Mouse (Mus musculus) left cerebral cortex, postnatal 10 days (tissue): ENCODE data around the gene Tmem151b. TPM values are rescaled to one million over a fixed set of nuclear protein-coding genes. Genes with fewer than 3 reads are reported as not detected.

ENCODE experiments used
- DNase-seq, 2 experiments: peaks; one replicate each; pipeline ENCODE4 v3.0.0; 2021 to 2022; ENCODE audit warnings: low spot score in 2 of 2, mixed read lengths in 1 of 2; ENCODE audit errors: extremely low spot score in 1 of 2
- intact Hi-C: fragments of 180-260 bp; cut with DNase I; formaldehyde crosslinking; loops from one replicate; pipeline ENCODE4 v1.15.1; 2025
- total RNA-seq, 2 experiments: library from RNA; stranded (reverse); gene quantifications; 2 replicates each; pipeline ENCODE4 v1.2.3; 2021

The Tmem151b gene
- total RNA-seq, 2 experiments from 2014 or later, result 99.5 to 104 TPM

DNA sequence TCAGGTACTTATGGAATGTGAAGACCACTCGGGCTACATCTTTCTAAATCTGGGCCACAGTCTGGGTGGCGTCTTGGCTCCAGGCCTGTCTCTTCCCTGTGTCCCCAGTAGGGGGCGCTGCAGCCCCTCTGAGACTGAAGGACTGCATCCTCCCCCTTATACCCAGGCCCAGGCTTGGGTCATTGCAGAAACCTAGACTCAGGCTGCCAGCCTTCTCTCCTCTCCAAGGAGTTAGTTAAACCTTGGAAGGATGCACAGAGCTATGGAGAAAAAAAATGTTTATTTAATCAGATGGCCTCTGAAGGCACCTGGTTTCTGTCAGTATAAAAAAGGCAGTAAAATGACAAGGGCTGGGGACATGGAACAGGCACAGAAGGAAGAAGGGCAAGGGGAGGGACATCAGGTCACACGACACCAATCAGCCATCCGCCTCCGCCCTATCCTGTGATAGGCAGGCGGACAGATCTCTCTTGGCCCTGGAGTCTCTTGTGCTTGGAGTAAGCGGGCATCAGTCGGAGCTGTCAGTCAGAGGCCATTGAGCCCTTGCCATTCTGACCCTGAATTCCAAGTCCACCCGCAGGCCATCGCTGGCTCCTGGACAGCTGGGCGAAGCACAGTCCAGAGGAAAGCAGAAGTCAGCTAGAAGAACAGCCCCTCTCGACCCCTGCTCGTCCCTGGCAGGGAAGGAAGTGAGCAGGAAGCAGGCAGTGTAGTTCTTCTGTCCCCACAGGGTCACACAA, 35.6 kb upstream of the Tmem151b start:
- DNase-seq, result peak; percentile 68 to 89
- intact Hi-C loops, result loop anchor here (5.0 kb wide), 2 partner anchors 42 to 57 kb away; no protein-coding TSS in a partner anchor

DNA sequence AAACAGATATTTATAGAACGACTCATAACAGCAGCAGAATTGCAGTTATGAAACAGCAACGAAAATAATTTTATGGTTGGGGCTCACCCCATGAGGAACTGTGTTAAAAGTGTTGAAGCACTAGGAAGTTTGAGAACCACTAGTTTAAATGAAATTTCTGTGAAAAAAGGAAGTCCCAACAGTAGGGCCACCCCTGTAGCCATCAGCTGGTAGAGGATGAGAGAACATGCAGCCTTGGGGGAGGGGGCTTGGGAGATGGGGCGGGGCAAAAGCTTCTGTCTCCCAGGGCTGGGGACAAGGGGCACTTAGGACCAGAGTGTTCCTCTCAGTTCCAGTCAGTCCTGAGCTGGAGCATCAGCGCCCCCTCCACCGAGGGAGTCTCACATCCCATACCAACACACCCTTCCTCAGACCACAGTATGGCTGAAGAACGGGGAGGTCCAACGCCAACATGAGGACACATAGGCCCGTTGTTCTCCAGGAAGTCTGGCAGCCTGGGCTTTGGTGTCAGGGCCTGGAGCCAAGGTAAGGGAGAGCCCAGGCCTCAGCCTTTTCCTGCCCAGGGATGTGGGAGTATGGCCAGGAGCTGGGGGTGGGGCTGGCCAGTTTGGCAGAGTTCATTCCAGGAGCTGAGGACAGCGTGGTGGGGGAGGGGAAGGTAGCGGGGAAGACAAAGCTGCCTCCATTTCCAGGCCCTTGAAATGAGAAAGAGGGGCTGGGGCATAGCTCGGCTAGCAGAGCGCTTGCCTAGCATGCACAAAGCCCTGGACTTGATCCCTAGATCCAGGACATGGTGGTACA, 34.8 kb upstream of the Tmem151b start:
- intact Hi-C loops, result loop anchor here (5.0 kb wide), 2 partner anchors 43 to 58 kb away; no protein-coding TSS in a partner anchor
- peak; percentile 79 to 92 for DNase-seq

DNA sequence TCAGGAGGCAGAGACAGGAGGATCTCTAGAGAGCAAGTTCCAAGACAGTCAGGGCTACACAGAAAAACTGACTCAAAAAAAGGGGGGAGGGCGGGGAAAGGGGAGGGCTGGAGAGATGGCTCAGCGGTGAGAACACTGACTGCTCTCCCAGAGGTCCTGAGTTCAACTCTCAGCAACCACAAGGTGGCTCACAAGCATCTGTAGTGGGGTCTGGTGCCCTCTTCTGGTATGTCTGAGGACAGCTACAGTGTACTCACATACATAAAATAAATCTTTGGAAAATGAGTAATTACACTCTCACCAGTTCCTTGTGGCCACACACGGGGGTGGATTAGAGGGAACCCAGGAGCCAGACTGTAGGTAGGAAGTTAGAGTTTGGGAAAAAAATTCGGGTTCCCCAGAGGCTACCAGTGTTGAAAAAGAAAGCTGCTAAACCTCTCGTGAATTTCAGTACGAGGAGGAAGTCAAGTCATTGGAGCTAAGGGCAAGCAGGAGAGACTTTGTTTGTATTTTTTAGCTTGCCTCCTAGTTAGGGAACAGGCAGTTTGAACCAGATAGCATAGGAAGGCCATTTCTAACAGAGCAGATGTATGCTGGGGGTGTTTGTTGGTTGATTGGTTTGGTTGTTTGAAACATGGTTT, 33.4 kb upstream of the Tmem151b start:
- intact Hi-C loops, result loop anchor here (5.0 kb wide), 2 partner anchors 44 to 59 kb away; no protein-coding TSS in a partner anchor
- DNase-seq, result no peak

DNA sequence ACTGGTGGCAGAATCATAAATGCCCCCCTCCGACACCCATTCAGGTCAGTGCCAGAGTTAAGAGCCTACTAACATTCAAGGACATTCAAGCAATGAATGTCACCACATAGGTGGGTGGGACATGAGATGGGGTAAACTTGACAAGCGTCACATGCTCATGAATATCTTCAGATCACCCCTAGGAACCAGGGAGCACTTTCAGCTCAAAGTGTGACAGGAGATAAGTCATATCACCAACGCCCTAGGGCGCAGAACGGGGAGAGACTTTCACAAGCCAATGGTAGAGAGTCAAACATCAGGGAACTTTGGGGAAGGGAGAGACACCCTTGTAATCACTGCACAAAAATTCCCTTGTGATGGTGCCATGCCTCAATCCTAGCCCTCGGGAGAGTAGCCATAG, 32.7 kb upstream of the Tmem151b start:
- intact Hi-C loops, result loop anchor here (5.0 kb wide), 2 partner anchors 45 to 60 kb away; no protein-coding TSS in a partner anchor
- no peak for DNase-seq

DNA sequence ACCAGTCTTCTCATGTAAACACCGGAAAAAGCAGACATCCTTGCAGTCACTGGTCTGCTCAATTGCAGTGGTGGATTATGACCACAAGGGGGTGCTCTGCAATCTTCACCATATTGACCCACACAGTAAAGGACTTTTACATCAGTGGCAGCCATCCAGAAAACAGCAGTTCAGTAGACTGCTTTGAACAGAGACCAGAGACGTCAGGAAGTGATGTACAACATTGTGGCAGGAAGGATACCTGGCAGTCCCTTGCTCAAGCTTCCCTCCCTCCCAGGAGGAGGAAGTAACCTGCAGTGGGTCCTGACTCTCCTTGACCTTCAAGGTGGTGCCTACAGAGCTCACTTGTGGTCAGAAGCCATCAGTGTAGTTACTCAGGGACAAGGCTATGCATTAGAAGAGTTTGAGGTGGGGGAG, 32.1 kb upstream of the Tmem151b start:
- intact Hi-C loops, result loop anchor here (5.0 kb wide), 2 partner anchors 46 to 61 kb away; no protein-coding TSS in a partner anchor

DNA sequence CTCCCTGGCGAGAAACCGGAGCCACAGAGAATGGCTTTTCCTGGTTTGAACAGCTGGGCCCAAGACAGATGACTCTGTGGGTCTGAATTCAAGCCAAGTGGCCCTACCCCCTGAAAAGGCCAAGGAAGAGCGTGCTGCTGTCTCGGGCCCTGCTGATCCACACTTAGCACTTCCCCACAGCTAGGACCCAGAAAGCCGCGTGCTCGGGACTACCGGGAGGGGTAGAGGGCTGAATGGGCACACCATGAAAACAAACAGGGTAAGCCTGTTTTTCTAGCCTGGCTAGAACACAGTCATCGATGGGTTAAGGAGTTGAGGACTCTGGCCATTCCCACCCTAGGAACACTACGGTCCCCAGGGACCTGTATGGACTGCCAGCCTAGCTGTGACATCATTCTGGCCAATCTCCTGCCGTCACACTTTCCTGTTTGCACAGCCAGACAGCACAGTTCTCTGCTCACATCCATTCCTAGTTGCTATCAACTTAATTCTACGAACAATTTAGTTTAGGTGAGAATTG, 31.5 kb upstream of the Tmem151b start:
- DNase-seq, result peak in 1 of 2 experiments; percentile 66
- intact Hi-C loops, result loop anchor here (5.0 kb wide), 2 partner anchors 46 to 61 kb away; no protein-coding TSS in a partner anchor

More for the DNA sequence above, 32.1 kb upstream of the Tmem151b start:
- DNase-seq, result peak; percentile 63 to 78

DNA sequence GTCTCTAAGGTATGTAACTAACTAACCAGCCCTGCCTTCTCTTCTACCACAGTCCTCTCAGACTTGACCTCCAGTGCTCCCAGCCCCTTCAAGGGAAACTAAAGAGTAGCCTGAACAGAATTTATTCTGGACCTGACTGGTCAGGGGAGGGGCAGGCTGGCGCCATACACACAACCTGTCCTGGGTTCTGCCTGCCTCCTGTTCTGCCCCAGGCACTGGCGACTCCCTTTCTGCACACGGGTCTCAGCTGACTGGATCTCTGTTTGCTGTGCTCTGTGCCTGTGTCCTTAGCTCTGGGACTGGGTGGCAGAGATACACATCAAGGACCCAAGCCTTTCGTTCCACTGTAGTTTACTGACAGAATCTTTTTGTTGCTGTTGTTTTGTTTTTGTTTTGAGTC, 30.1 kb upstream of the Tmem151b start:
- intact Hi-C loops, result no loop called here
- no peak for DNase-seq

DNA sequence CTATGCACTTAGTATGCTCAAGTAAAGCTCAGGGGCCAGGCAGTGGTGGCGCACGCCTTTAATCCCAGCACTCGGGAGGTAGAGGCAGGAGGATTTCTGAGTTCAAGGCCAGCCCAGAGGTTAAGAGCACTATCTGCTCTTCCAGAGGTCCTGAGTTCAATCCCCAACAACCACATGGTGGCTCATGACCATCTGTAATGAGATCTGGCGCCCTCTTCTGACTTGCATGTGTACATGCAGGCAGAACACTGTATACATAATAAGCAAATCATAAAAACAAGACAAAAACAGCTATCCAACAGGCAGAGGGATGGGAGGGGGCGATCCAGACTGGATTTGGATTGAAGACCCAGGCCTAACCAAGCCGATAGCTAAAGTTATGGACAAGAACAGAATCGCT, 29.4 kb upstream of the Tmem151b start:
- DNase-seq, result no peak
- intact Hi-C loops, result no loop called here

DNA sequence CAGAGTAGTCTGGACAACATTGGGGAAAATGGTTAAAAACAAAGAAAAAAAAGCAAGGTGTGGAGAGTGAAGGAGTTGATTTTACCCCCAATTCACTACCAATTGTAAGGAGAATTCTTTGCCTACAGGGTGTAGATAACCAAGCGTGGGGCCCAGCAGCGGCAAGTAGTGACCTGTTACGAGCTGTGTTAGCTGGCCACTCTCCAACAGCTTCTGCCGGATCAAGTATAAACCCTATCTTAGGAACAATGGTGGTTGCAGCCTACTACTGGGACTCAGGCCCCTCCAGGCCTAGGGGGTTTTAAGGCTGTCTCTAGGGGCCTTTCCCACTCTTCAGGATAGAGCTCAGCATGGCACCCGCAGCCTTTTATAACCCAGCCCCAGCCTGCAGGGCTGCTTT, 28.8 kb upstream of the Tmem151b start:
- no peak for DNase-seq
- intact Hi-C loops, result no loop called here

DNA sequence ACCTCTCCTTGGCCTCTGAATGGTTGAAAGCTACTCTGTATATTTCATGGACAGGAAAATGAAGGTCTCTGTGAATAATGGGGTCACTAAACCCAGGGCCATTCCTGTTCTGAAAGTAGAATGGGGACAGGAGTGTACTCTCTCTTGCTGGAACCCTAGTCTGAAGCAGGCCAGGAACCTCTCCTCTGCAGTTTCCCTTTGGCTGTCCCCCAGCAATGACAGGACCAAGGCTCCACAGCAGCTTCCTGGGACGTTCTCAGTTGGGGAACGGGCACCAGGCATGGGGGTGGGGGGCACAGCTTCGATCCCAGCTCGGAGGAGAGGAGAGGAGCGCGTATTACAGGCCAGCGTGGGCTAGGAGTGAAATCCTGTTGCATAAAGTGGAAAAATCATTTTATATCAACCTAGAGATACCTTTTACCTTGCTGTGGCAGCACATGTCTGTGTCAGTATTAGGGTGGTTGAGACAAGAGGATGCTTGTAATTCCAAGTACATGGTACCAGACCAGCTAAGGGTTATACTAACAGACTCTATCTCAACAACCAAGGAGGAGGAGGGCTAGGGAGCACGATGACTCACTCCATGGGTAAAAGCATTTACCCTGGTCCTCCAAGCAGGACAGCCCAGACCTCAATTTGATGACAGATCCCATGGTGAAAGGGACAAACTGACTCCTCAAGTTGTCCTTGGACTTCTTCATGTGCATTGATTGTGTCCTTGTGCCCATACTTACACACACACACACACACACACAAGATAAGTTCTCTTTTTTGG, 25.8 kb upstream of the Tmem151b start:
- intact Hi-C loops, result no loop called here
- no peak for DNase-seq

DNA sequence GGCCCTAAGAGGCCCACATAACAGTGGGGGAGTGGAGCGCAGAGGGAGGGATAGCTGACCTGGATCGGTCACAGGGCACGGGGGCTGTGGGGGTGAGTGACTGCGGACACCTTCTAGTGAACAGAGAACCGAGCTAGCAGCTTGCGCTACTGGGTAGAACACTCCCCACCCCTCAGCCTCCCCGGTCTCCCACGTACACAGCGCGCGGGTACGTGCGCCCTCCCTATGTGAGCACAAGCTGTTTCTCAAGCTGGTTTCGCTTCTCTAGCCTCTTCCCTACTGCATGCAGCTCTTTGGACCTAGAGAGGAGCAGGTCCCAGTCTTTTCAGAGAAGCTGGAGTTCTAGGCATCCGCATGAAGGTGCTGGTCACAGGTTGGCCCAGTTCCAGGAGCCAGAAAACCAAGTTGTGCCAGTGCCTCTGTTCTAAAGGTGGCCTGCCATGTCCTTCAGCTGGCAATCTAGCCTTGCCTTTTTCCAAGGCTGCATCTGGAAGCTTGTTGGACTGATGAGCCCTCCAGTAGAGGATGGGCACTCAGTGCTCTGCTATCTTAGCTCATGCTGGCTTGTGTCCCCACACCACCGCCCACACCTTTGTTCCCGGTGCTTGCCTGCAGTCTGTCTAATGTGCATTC, 24.8 kb upstream of the Tmem151b start:
- intact Hi-C loops, result no loop called here
- peak; percentile 75 to 83 for DNase-seq

DNA sequence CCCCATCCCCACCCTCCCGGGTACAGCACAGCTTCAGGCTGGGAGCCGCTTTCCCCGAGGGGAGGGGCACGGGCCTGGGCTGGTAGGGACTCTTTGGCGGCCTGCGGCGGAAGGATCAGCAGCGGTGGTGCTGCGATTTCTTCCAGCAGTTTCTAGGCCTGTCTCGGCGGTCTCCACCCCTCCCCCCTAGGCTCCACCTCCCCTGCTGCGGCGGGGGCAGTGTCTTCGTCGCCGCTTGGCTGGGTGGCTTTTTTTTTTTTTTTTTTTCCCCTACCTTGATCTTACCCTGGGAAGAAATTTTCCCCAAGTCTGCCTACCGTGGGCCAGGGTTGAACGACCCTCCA, 24.3 kb upstream of the Tmem151b start:
- peak; percentile 98 for DNase-seq
- intact Hi-C loops, result no loop called here

DNA sequence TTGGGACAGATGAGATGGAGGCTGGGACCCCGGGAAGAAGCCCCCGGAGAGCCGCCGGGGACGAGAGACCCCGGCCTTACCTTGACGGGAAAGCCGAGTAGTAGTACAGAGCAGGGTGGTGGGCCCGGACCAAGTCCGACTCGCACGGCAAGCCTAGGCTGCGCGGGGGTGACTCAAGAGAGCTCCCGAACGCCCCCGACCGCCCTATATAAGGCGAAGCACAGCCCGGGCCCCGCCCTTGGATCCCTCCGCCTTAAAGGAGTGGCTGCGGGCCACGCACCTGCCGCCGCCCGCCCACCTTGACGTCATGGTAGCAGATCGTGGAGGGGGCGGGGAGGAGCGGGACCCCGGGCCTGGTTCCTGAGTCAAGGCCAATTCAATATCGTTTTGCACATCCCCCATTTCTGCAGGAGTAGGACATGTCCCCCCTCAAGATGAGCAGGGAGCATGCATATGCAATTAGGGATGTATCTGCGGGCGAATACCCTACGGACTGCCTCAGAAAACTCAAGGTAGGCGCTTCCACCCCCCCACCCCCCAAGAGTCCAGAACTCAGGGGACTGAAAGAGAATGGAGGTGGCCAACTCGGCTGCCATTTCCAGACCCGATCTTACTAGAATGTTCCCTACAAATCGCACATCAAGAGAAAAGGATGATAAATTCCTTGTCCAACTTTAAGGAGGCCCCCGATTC, 23.8 kb upstream of the Tmem151b start, which contains the start of gene Hsp90ab1:
Gene Hsp90ab1 (minus strand): TSS at position 185 of the 693 bp plus-strand sequence.
- intact Hi-C loops, result no loop called here
- peak; percentile 98 to 100 for DNase-seq

DNA sequence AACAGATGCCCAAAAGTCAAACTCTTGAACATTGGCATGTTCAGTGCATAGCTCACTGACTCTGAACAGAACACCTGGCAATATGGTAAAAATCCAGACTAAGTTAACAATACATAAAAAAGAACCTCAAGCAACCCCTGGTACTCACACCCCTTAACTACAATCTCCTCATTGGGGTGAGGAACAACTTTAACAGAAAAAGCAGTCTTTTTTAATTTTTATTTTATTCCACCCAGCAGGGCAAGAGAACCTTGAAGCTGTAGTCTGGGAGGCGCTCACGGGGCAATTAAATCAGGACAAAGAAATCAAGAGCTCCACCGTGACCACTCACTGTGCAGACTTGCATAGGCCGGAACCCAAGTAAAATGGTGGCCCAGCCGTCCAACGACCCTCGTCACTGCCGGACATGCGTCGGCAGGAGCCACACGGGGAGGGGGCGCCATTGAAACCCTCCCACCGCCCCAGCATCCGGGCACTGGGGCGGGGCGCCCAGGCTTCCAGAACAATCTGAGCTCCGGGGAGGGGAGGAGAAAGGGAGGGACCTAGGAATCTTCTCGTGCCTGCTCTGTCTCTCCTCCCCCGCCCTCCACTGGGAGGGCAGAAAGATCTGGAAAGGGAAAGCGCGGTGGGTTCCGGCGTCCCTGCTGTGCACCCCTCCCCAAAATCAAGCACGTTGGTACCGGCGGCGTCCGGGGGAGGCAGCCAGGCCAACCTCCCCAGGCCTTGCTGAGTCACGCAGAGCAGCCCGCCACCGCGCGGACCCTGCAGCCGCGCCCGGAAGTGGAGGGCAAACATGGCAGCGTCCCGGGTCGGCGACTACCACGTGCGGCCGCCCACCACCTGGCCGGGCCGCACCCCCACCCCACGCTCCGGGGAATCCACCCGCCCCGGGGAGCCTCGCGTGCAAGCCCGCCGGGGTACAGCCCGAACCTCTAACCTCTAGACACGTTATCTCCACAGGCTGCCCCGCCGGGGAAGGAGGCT, 22.9 kb upstream of the Tmem151b start:
- intact Hi-C loops, result loop anchor here (1.0 kb wide), 1 partner anchor 8 kb away; no protein-coding TSS in a partner anchor

DNA sequence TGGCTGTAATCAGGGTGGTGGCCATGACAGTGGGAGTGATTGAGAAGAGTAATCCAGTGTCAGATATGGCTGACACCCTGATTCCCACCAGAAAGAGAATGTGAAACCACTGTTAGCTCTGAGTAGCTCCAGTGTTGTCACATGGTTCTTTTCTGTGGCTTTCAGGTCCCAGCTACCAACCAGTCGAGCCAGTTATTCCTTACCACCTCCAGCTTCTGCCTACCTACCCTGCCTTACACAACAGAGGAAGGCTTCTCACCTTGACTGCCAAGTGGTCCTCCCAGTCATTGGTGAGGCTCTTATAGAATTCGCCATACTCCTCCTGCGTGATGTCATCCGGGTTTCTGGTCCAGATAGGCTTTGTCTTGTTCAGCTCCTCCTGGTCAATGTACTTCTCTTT, 20.5 kb upstream of the Tmem151b start:
- intact Hi-C loops, result no loop called here
- no peak for DNase-seq

More for the DNA sequence above, 22.9 kb upstream of the Tmem151b start:
- peak; percentile 73 to 94 for DNase-seq

DNA sequence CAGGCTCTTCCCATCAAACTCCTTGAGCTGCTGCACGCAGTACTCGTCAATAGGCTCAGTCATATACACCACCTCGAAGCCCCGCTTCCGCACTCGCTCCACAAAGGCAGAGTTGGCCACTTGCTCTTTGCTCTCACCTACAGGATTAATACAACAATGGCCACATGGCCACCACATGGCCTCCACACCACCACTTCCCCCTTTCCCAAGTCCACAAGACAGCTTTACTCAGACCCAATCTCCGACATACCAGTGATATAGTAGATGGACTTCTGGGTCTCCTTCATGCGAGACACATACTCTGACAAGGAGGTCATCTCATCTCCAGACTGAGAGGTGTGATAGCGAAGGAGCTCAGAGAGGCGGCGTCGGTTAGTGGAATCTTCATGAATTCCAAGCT, 19.5 kb upstream of the Tmem151b start:
- intact Hi-C loops, result no loop called here
- no peak for DNase-seq
